Mouse (Mus musculus) inflammation-experienced regulatory T-cells, adult 6 months (primary cell): Measurements from ENCODE around the gene Mfrp. TPM values are rescaled to one million over a fixed set of nuclear protein-coding genes. Genes with fewer than 3 reads are reported as not detected.

ENCODE experiments used
- ATAC-seq: one replicate; pipeline ENCODE4 v1.8.0; 2017
- polyA plus RNA-seq, 3 experiments: library from polyadenylated mRNA; unstranded; fragments of 100-300 nt; shearing (Covaris generic); gene quantifications; one replicate each; pipeline ENCODE4 v1.2.1; 2017

Mfrp gene
- polyA plus RNA-seq: not detected

DNA sequence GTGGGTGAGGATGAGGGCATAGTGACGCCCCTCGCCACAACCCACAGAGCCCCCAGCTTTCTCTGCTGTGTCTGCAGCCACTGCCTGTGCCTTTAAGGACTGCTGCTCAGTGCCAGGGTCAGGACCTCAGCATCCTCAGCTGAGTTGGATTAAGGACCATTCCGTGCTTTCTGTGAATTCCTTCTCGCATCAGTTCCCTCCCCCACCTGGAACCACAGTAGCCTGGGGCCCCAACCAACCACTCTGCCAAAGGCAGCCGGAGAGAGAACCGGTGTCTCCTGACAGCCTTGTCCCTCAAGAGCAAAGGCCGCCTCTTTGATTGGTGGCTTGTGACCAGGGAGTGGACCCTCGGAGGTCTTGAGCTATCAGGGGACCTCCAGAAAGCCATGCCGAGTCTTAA, at the start of gene Mfrp:
Mfrp (plus strand) TSS at position 240 of the 400 bp plus-strand sequence.
- ATAC-seq: no peak

DNA sequence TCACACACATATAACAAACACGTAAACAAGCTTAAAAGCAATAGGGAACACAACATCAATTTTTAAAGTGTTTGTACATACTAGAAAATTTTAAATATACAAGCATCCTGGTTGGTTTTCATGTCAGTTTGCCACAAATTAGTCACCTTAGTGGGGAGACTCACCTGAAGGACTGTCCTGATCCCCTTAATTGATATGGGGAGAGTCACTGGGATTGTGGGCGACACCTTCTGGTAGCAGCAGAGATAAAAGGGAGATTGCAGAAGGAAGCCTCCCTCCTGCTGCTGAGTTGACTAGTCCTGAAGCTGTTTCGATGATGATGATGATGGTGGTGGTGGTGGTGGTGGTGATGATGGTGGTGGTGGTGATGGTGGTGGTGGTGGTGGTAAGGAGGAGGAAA, 48.7 kb upstream of the Mfrp start:
- ATAC-seq: no peak

DNA sequence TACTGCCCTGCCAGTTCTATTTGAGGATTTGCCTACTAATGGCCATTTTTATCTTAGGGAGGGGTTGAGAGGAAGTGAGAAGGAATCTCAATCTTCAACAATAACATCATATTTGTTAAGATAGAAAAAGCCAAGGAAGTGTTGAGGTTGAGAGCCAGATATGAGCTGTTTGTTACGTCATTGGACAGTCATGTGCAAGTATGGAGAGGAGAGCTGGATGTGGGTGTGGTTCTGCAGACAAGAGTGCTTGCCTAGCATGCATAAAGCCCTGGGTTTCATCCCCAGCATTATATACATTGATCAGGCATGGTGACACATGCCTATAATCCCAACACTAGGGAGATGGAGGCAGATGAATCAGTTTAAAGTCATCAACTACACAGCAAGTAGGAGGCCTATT, 47.6 kb upstream of the Mfrp start:
- no peak for ATAC-seq

DNA sequence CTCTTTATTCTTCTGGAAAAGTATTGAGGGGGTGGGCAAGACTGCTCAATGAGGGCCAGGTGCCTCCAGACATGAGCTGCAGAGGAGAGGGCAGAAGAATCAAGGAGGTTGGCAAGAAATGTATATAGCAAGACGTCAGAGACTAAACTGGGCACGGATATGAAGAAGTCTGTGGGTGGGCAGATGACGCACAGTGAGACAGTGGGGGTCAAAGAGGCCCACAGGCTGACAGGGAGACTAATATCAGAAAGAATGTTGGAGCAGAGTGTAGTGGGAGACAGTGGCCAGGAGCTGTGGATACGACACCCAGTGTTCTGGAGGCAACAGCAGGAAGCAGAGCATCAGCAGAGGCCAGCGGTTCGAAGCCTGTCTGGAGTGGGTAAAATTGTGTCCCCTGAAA, 42.9 kb upstream of the Mfrp start:
- ATAC-seq: no peak

DNA sequence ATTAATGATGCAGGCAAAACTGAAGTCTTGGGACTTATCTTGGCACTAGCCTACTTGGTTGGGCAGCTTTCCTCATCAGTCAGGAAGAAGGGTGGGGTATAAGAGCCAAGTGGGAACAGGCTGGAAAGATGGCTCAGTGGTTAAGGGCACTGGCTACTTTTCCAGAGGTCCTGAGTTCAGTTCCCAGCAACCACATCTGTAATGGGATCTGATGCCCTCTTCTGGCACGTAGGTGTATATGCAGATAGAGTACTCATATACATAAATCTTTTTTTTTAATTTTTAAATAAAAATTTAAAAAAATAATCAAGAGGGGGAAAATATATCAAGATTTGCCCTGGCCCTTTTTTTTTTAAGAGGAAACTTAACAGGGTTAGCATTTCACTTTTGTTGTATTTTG, 36.4 kb upstream of the Mfrp start:
- no peak for ATAC-seq

DNA sequence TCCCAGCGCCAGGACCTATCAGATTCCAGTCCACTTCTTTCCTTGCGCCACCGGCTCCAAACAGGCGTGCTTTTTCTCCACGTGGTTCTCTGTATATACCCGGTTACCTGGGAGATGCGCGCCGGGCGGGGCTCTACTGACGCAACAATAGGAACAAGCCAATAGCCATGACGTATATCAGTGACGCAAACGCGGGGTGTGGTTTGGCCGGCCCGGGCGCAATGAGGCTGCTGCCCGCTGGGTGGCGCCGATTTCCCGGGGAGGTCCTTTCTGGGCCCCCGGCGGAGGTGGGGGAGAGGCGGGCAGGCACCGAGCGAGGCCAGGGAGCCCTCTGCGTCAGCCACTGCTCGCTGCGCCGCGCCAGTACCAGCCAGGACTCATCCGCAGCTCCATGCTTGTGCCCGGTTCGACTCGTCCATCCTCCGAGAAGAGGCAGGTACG, 34.7 kb upstream of the Mfrp start, which contains the start of gene Usp2:
Usp2 (plus strand) TSS at position 237 of the 441 bp plus-strand sequence.
- ATAC-seq: peak; percentile 99

DNA sequence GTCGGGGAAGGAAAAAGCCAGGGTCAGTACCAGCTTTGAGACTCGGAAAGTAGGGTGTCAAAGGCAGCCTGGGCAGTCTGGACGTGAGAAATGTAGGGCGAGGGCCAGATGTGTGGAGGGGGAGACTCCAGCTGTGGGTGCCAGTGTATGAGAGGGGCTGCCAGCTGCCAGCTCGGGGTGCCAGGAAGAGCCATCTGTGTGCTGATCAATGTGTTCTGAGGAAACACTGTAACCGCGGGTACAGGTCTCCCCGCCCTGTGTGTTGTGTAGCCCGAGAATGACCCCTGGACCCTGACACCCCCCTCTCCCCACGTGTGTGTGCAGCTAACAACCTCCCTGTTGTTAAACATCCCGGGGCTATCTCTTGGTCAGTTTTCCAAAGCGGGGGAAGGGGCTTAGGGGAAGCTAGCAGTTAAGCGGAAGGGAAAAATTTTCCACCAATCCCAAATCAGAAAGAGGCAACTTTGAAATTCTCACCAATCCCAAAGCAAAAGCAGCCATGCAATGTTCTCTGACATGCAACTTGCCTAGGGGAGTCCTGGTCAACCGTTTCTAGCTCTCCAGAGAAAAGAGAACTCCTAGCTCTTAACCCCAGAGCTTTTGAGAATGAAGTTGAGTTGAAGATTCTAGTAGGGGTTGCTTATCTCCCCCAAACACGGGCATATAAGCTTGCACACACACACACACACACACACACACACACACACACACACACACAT, 34.1 kb upstream of the Mfrp start:
- peak; percentile 27 for ATAC-seq

DNA sequence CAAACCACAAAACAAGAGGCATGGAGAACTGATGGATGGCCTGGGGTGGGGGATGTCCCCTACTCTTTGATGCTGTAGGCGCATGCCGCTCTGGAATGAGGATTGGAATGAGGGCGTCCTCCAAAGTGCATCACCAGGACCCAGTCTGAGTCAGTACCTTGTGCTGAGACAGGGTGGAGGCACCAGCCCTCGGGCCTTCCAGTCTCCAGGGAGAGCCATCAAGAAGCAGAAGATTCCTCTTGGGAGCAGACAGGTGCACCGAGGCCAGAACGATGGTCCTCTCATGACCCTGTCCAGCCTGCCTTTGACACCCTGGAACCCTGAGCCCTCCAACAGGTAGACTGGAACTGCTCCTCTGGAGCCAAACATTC, 33.6 kb upstream of the Mfrp start:
- ATAC-seq: no peak

DNA sequence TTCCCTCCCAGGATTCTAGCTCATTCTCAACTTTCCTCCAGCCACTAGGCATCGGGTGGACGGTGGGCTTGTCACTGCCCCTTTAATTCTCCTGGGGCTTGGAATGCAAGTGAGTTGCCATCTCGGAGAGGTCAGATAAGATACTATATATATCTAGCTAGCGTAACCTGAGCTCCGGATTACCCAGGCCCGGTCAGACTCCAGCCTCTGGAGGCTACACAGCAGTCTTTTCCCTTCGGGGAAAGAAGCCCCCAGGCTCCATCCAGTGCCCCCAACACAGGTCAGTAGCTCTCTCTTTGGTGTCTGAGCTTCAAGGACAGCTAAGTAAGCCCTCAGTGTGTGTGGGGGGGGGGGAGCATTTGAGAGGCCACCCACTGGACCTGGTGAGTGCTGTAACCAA, 32.3 kb upstream of the Mfrp start:
- no peak for ATAC-seq

DNA sequence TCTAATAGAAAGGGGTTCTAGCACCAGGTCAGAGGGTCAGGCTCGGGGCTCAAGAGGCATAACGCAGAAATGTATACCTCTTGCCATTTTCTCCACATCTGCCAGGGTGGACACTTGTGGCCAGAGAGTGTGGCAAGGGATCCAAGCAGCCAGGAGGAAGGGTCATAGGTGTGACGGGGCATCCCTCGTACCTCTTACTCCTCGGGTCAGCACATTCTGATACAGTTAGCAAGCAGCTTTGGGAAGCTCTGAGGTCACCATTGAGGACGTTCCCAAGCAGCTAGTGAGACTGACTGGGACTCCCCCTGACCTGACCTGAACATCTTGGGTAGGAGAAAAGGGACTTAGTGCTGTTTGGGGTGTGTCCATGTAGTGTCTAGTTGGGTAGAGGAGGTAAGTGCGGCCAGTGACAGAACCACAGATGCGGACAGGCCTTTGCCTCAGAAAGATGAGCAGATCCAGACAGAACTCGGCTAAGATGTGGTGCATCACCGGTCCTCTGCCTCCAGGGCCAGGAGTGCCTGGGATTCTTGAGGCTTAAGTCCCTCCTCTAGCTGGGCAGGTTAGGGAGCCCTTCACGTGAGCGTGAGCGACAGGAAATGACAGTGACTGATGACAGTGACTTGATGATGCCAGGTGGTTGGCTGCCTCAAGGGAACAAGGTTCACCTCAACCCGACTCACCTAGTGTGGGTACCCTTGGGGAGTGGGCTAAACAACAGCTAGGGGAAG, 31.3 kb upstream of the Mfrp start:
- no peak for ATAC-seq

DNA sequence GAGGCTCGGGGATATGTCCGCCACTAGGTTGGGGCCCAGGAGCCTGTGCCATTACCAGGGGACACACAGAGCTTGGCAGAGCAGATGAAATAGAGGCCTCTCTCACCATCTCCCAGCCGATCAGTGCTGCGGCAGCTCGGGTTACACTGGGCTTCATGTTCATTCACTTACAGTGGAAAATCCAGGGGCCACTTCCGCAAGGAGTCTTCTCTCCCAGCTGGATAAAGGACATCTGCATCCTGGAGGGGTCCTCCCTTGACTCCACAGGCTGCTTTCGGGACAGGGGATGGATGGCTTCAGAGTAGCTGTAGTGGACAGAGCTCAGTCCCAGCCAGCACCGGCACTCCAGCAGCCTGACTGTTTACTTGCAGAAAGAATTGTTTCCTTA, 30.7 kb upstream of the Mfrp start:
- no peak for ATAC-seq

DNA sequence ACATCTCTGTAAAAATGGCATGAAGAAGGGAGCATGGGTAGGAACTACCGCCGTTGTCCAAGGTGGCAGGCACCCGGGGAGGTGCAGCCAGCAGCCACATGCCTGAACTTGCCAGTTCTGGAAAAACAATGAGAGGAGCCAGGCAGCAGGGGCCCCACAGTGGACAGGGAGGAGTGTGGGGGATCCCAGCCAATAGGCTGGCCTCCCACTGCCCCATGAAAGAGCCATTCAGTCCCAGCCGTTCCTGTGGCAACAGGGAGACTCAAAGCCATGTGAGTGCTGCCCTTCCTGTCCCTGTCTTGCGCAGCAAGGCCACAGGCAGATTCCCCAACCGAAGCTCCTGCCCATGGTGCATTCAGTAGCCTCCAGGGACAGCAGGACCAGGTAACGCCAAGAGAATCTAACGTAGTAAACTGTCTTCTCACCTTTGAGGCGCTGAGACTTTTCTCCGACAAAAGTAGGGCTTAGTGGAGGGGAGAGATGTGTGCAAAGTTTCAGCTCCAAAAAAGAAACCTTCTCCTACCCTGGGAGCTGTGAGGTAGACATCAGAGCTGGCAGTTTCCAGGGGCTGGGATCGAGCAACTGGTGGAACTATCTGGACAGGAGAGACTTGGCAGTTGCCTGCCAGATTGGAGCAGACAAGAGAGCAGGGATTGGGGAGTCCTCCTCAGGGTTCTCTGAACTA, 29.5 kb upstream of the Mfrp start:
- no peak for ATAC-seq

DNA sequence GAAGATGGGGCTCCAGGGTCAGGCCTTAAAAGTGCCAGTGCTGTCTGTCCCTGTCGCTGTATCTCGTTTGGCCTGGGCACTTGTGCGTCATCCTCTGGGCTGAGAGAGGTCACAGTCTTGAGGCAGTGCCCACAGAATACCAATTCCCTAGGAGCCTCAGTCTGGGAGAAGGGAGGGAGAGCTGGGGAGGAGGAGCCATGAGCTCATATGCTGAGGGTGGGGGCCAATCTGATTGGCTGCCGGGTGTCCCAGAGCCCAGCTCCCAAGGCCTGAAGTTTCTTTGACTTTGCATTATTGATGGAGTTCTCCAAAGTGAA, 29.0 kb upstream of the Mfrp start:
- ATAC-seq: no peak

DNA sequence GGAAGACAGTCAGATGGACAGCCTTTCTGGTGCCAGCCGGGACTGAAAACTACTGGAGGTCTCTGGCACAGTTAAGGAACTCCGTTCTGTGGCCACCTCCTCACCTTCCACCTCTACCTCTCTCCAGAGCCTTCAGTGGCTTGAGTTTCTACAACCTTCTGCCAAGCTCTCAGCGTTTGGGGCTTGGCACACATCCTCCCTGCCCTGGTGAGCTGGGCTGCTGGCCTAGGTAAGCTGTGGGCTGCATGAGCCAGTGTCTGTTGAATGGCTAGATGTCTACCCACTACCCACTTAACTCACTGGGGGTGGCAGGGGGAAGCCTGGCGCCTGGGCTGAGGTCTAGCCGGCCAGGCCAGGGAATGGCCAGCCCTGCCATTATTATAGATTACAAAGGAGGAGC, 28.4 kb upstream of the Mfrp start:
- ATAC-seq: no peak

DNA sequence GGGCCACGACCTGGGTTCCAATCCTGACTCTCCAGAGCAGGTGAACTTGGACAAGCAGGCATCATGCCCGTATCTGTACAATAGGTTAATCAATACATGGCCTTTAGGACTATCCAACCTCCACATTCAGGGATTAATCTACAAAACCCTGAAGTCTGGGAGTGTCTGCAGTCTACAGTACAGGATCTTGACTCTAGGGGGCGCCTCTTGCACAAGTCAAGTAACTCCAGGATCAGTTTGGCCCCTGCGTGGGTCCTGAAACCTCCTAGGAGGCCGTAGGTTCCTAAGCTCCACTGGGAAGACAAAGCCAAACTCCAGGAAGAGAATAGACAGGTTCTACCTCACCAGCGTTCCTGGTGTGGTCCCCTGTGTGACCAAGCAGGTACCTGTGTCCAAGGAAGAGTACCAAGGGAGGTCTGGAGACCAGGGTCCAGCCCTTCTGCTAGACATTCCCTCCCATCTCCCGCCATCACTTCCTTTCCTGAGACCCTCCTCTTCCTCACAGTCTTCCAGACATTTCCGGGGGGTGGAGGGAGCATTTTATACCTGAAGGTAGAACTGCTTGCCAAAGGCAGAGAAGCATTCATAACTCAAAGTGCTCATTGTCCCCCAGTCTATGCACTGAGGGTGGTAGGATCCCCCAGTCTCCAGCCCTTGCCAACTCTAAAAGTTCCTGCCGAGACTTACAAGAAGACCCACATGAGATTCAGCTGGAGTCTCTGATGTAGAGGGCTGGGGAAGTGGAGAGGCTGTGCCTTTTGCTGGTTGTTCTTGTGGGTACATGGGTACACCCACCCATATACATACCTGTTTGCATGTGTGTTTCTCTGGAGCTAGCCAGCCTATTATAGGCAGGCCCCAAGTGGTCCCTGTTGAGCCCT, 26.9 kb upstream of the Mfrp start:
- ATAC-seq: no peak

DNA sequence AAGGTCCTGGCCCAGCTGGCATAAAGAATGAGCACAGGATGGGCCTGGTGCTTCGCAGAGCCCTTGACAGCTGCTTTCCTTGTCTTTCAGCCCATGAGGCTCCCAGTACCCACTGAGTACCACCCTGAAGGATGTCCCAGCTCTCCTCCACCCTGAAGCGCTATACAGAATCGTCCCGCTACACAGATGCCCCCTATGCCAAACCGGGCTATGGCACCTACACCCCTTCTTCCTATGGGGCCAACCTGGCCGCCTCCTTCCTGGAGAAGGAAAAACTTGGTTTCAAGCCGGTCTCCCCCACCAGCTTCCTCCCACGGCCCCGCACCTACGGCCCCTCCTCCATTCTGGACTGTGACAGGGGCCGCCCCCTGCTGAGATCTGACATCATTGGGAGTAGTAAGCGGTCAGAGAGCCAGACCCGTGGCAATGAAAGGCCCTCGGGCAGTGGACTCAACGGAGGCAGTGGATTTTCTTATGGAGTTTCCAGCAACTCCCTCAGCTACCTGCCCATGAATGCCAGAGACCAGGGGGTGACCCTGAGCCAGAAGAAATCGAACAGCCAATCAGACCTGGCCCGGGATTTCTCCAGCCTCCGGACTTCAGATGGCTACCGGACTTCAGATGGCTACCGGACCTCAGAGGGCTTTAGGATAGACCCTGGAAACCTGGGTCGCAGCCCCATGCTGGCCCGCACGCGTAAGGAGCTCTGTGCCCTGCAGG, 26.1 kb upstream of the Mfrp start:
- ATAC-seq: no peak

DNA sequence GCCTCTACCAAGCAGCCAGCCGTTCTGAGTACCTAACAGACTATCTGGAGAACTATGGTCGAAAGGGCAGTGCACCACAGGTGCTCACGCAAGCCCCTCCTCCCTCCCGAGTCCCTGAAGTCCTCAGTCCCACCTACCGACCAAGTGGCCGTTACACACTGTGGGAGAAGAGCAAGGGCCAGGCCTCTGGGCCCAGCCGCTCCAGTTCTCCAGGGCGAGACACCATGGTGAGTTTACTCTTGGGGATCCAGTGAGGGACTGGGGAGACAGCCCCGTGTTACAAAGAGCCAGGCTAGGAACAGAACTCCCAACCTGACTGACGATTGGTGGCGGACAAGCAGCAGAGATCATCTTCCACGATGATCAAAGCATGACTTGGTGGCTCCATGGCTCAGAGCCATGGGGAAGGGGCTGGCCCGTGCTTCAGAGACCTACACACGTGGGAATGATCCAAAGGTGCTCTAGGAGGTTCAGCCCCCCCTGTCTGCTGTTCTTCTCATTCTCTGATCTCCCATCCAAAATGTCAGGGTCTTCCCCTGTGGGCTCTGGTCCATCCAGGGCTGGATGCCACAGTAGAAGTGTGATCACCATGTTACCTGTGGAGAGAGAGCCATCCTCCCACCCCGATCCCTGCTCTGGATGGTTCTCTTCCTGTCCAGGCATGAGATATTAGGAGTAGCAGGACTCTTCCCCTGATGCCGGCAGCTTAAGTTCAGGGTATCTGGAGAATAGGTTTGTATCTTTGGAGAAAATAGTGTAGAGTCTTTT, 25.3 kb upstream of the Mfrp start:
- no peak for ATAC-seq

DNA sequence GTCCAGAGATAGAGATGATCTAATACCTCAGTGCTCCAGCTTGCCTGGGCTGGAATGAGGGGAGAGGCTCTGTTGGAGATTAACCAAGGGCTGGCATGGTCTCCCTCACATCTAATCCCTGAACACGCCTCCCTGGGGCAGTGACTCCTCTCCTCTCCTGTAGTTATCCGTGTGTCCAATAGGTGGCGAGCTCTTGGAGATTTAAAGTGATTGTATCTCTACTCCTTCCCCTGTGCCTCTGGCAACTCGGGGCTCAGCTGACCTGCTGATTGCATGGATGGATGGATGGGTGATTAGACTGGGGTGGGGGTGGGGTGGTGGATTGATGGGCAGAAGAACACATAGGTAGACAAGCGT, 24.8 kb upstream of the Mfrp start:
- peak; percentile 54 for ATAC-seq

DNA sequence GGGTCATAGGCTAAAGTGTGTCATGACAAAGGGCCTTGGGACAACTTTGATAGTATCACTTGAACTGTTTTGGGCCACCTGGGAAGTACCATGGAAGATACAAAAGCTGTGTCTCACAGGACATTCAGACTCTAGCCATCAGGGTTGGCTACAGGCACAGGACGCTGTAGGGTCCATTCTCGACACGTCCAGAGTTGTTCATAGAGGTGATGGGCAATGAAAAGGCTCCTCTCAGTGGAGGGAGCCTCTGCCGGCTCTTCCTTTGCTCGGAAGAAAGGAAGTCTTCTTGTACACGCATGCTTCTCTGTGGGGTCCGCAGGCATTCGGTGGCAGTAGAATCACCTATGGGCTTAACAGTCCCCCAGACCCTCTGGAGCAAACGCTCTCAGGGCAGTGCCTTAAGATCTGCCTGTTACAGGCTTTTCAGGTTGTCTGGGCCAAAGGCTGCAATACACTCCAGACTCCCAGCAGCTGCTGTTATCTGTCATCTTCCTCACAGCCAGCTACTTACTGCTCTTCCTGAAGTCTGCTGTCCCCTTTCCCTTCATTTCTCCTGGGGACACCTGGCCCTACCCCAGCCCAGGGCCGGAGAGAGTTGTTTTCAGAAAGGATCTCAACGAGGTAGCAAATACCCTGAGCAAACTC, 24.1 kb upstream of the Mfrp start:
- ATAC-seq: no peak

DNA sequence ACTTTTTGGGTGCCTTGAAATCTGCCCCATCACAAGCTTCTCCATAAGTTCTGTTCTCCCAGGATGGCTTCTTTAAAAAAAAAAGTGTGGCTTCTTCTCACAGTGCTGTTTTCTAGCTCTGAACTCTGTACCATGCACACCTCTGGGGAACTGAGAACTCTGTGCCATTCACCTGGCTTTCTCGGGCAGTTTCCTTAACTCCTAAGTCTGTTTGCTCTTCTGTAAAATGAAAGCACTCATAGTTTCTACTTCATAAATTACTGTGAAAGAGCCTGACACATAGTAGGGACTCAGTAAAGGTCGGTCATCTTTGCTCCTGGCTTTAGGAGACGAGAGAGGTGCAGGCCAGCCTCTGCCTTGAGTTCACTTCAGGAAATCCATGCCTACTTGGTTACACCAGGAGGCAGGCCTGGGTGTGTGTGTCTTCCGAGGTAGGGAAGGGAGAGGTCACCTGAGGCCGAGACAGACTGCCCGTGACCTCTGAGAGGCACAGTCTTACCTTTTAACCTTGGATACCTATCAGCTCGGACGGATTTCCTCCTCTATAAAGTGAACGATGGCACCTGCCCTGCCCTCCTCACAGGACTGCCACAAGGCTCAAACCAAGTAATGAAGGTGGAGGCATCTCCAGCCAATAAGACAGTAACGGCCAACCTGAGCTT, 23.3 kb upstream of the Mfrp start:
- no peak for ATAC-seq
